8 mouse cellular contexts compared by ENCODE assay signal in genomic region chr6:99026040-99026439, GRCm38 (mm10).
DNase-seq lines count a peak whose midpoint lies in the region; ATAC-seq and TF ChIP-seq lines count a peak whose summit lies in the region.

No protein-coding gene starts in this region.

- WGBS in intestine, embryonic 15.5 days = 15% methylated on average over 3 of the region's 3 CpGs
- WGBS in neural tube, embryonic 15.5 days = 24% methylated on average over 3 of the region's 3 CpGs

- no peaks in the 10 kb centered on the region for H3K36me3 ChIP-seq in intestine, embryonic 15.5 days
- H3K36me3 ChIP-seq in neural tube, embryonic 15.5 days = no peaks in the 10 kb centered on the region

- DNase-seq in layer of hippocampus, adult 2 months (ENCODE audit: low spot score in 2 of 2) = no peak
- no peak for DNase-seq in layer of hippocampus, adult 18-20 months (ENCODE audit: low spot score in 2 of 2)
- DNase-seq in testis, postnatal 14 days (ENCODE audit: low spot score) = no peak
- DNase-seq in frontal cortex, postnatal 10 days (ENCODE audit: low spot score in 2 of 2) = no peak
- no peak for DNase-seq in urinary bladder, postnatal 10 days (ENCODE audit: low spot score)

- no peak for TF ChIP-seq CTCF in layer of hippocampus, adult 2 months (conservative IDR thresholded peaks at IDR 0.05)
- TF ChIP-seq CTCF in cortical plate, adult 2 months (IDR thresholded peaks at IDR 0.05; ENCODE audit: extremely low read depth, insufficient read depth, low read length) = no peak

- H3K27ac ChIP-seq in layer of hippocampus, adult 2 months = peak overlapping the region; percentile 80
- H3K27ac ChIP-seq in cortical plate, adult 2 months (ENCODE audit: insufficient read depth, low read length) = peak overlapping the region; percentile 92
- peak overlapping the region; percentile 48; the same call in 1 of the 2 replicates for H3K27ac ChIP-seq in intestine, embryonic 15.5 days
- no peak overlapping the region for H3K27ac ChIP-seq in neural tube, embryonic 15.5 days (replicated peaks)

- H3K9me3 ChIP-seq in intestine, embryonic 15.5 days = no peaks in the 10 kb centered on the region
- no peaks in the 10 kb centered on the region for H3K9me3 ChIP-seq in neural tube, embryonic 15.5 days (replicated peaks)

- H3K4me2 ChIP-seq in intestine, embryonic 15.5 days (replicated peaks) = peak overlapping the region; percentile 43
- peak overlapping the region; percentile 33 for H3K4me2 ChIP-seq in neural tube, embryonic 15.5 days

- no peaks in the 10 kb centered on the region for H3K4me1 ChIP-seq in cortical plate, adult 2 months (ENCODE audit: control insufficient read depth, insufficient read depth, low read length)
- H3K4me1 ChIP-seq in intestine, embryonic 15.5 days (replicated peaks) = peaks cover 16% of the 10 kb centered on the region
- H3K4me1 ChIP-seq in neural tube, embryonic 15.5 days = peaks cover 35% of the 10 kb centered on the region

- H3K27me3 ChIP-seq in intestine, embryonic 15.5 days (replicated peaks) = no peaks in the 10 kb centered on the region
- H3K27me3 ChIP-seq in neural tube, embryonic 15.5 days (replicated peaks) = peaks cover 8% of the 10 kb centered on the region

- TF ChIP-seq POLR2A in cortical plate, adult 2 months (IDR thresholded peaks at IDR 0.05; ENCODE audit: extremely low read depth, insufficient read depth, low read length) = no peak

- H3K4me3 ChIP-seq in layer of hippocampus, adult 2 months = peak overlapping the region; percentile 75
- H3K4me3 ChIP-seq in cortical plate, adult 2 months (ENCODE audit: insufficient read depth, low read length) = peak overlapping the region; percentile 88
- H3K4me3 ChIP-seq in intestine, embryonic 15.5 days (replicated peaks) = peak overlapping the region; percentile 21; the same call in 1 of the 2 replicates
- peak overlapping the region; percentile 10; the same call in 1 of the 2 replicates for H3K4me3 ChIP-seq in neural tube, embryonic 15.5 days (replicated peaks)

- no peak for ATAC-seq in intestine, embryonic 15.5 days
- no peak for ATAC-seq in neural tube, embryonic 15.5 days (ENCODE audit: low FRiP score)

- H3K9ac ChIP-seq in intestine, embryonic 15.5 days = no peak overlapping the region
- no peak overlapping the region for H3K9ac ChIP-seq in neural tube, embryonic 15.5 days (replicated peaks)

Comparison
In these comparisons a context has a peak if more than half of its experiments do, and no peak if none do; other contexts are left out.
1. H3K4me3 ChIP-seq: peak in every context shown above with its lines; median percentile 88 in cortical plate, adult 2 months; 75 in layer of hippocampus, adult 2 months; 21 in intestine, embryonic 15.5 days; 10 in neural tube, embryonic 15.5 days.